In genomic region chr8:13287692-13288623, GRCm38 (mm10) we compare ENCODE assay signal across 8 mouse cellular contexts. TPM values are rescaled to one million over a fixed set of nuclear protein-coding genes. Genes with fewer than 3 reads are reported as not detected.
DNase-seq lines count a peak whose midpoint lies in the region; ATAC-seq lines count a peak whose summit lies in the region.

Dcun1d2 (minus strand) TSS chr8:13288131.
Tmco3 (plus strand) TSS chr8:13288190.

- peak within 1 kb of the TSS; percentile 86 for H3K4me2 ChIP-seq in heart, embryonic 14.5 days (ENCODE audit: low read length)
- H3K4me2 ChIP-seq in liver, embryonic 13.5 days, result peak within 1 kb of the TSS; percentile 93
- H3K4me2 ChIP-seq in stomach, embryonic 16.5 days (ENCODE audit: low read depth, low read length), result peak within 1 kb of the TSS; percentile 87

- under 1% methylated on average over 79 of the region's 79 CpGs for WGBS in heart, embryonic 14.5 days
- under 1% methylated on average over 79 of the region's 79 CpGs for WGBS in liver, embryonic 13.5 days (ENCODE audit: insufficient replicate concordance)
- WGBS in stomach, embryonic 16.5 days, result under 1% methylated on average over 79 of the region's 79 CpGs

- peak; percentile 86 for ATAC-seq in CD4-positive, CD25-positive, alpha-beta regulatory T cell, adult 4 months
- peak; percentile 91 for ATAC-seq in heart, embryonic 14.5 days (ENCODE audit: insufficient number of reproducible peaks, insufficient read depth, low FRiP score, low read depth)
- ATAC-seq in liver, embryonic 13.5 days (ENCODE audit: low read depth), result peak; percentile 87
- ATAC-seq in stomach, embryonic 16.5 days (ENCODE audit: insufficient read depth, low FRiP score), result peak; percentile 93

- H3K4me1 ChIP-seq in heart, embryonic 14.5 days (ENCODE audit: control insufficient read depth in 2 of 2, insufficient read depth in 2 of 2, low read length in 2 of 2), result peaks cover 5 to 20% of the 10 kb centered on the region in 2 experiments; a peak in 3 of 4 replicates
- peaks cover 26% of the 10 kb centered on the region for H3K4me1 ChIP-seq in liver, embryonic 13.5 days (replicated peaks)
- H3K4me1 ChIP-seq in stomach, embryonic 16.5 days (ENCODE audit: control insufficient read depth, insufficient read depth, low read length), result peaks cover 15% of the 10 kb centered on the region

- no peaks in the 10 kb centered on the region for H3K9me3 ChIP-seq in heart, embryonic 14.5 days (ENCODE audit: control insufficient read depth, low read length)
- no peaks in the 10 kb centered on the region for H3K9me3 ChIP-seq in liver, embryonic 13.5 days (replicated peaks)
- H3K9me3 ChIP-seq in stomach, embryonic 16.5 days (replicated peaks; ENCODE audit: control insufficient read depth, low read length), result no peaks in the 10 kb centered on the region

- peak; percentile 94 for DNase-seq in c-Kit-negative CD71-positive TER-119-positive erythroid progenitor cells, embryonic 14.5 days (ENCODE audit: low read depth, low spot score)
- DNase-seq in fibroblast of lung, adult 2 months (ENCODE audit: low read depth), result peak; percentile 89
- peak; percentile 98 for DNase-seq in kidney, postnatal 14 days
- DNase-seq in liver, embryonic 13.5 days, result peak; percentile 92
- DNase-seq in neural tube, embryonic 10.5 days (ENCODE audit: extremely low spot score, low spot score), result peak; percentile 95

- H3K27me3 ChIP-seq in heart, embryonic 14.5 days (ENCODE audit: control insufficient read depth, insufficient read depth, low read length), result no peaks in the 10 kb centered on the region
- no peaks in the 10 kb centered on the region for H3K27me3 ChIP-seq in liver, embryonic 13.5 days
- no peaks in the 10 kb centered on the region for H3K27me3 ChIP-seq in stomach, embryonic 16.5 days (ENCODE audit: control insufficient read depth, insufficient read depth, low read length)

- H3K36me3 ChIP-seq in heart, embryonic 14.5 days (ENCODE audit: control insufficient read depth, insufficient read depth, low read length), result peaks cover 19% of the 10 kb centered on the region
- H3K36me3 ChIP-seq in liver, embryonic 13.5 days, result peaks cover 4% of the 10 kb centered on the region
- H3K36me3 ChIP-seq in stomach, embryonic 16.5 days (ENCODE audit: control insufficient read depth, insufficient read depth, low read length), result no peaks in the 10 kb centered on the region

- H3K4me3 ChIP-seq in heart, embryonic 14.5 days (ENCODE audit: control insufficient read depth in 1 of 2, insufficient read depth in 1 of 2, low read depth in 1 of 2, low read length in 2 of 2), result peak within 1 kb of the TSS; percentile 83 to 85
- H3K4me3 ChIP-seq in liver, embryonic 13.5 days (replicated peaks), result peak within 1 kb of the TSS; percentile 76
- peak within 1 kb of the TSS; percentile 81 for H3K4me3 ChIP-seq in stomach, embryonic 16.5 days (replicated peaks; ENCODE audit: low read length)

- peak within 1 kb of the TSS; percentile 98 to 99 for H3K27ac ChIP-seq in heart, embryonic 14.5 days (replicated peaks in 1 of 2; ENCODE audit: control insufficient read depth in 1 of 2, insufficient read depth in 1 of 2, low read depth in 2 of 2, low read length in 2 of 2)
- H3K27ac ChIP-seq in liver, embryonic 13.5 days, result peak within 1 kb of the TSS; percentile 99
- H3K27ac ChIP-seq in stomach, embryonic 16.5 days (ENCODE audit: low read length), result peak within 1 kb of the TSS; percentile 98

- H3K9ac ChIP-seq in heart, embryonic 14.5 days (ENCODE audit: low read length), result peak within 1 kb of the TSS; percentile 85
- H3K9ac ChIP-seq in liver, embryonic 13.5 days, result peak within 1 kb of the TSS; percentile 88
- peak within 1 kb of the TSS; percentile 87 for H3K9ac ChIP-seq in stomach, embryonic 16.5 days (ENCODE audit: low read length)

RNA-seq across cellular contexts. Expression of gene Dcun1d2, which starts in this region (rescaled TPM):
- polyA plus RNA-seq in CD4-positive, CD25-positive, alpha-beta regulatory T cell, adult 4 months (2017; shearing (Covaris generic)), result 10 to 100 TPM; 23.6 to 27.6 TPM
- 30.4 and 30.9 TPM in 2 replicates for polyA plus RNA-seq in heart, embryonic 14.5 days (2014; fragmentation: Nextera tagmentation; extraction: Ambion mirVana)
- polyA plus RNA-seq in liver, embryonic 13.5 days (2015; fragmentation: Nextera tagmentation; extraction: Ambion mirVana), result 11.1 and 12.6 TPM in 2 replicates
- 21.4 and 21.5 TPM in 2 replicates for polyA plus RNA-seq in stomach, embryonic 16.5 days (2015; fragmentation: Nextera tagmentation; extraction: Ambion mirVana)

RNA-seq across cellular contexts. Expression of gene Tmco3, which starts in this region (rescaled TPM):
- 10 to 100 TPM; 26.8 to 32.8 TPM for polyA plus RNA-seq in CD4-positive, CD25-positive, alpha-beta regulatory T cell, adult 4 months (2017; shearing (Covaris generic))
- polyA plus RNA-seq in heart, embryonic 14.5 days (2014; fragmentation: Nextera tagmentation; extraction: Ambion mirVana), result 37.2 and 39.6 TPM in 2 replicates
- polyA plus RNA-seq in liver, embryonic 13.5 days (2015; fragmentation: Nextera tagmentation; extraction: Ambion mirVana), result 5.2 and 7.2 TPM in 2 replicates
- 34.0 and 34.9 TPM in 2 replicates for polyA plus RNA-seq in stomach, embryonic 16.5 days (2015; fragmentation: Nextera tagmentation; extraction: Ambion mirVana)

Comparison
In these comparisons a context has a peak if more than half of its experiments do, and no peak if none do; other contexts are left out.
1. Peak in every context shown above with its lines: DNase-seq, ATAC-seq, H3K4me3 ChIP-seq and H3K27ac ChIP-seq.